Mouse (Mus musculus): ENCODE data around the gene Bcar1.
A peak's percentile ranks its signal among the peaks of the same experiment; 100 is the strongest.

Gene Bcar1

GRCm38 (mm10) chr8:111716603-111717487, 26.8 kb downstream of the Bcar1 start:
- DNase-seq (ENCODE audit: low spot score in 2 of 2) = no peak

DNA sequence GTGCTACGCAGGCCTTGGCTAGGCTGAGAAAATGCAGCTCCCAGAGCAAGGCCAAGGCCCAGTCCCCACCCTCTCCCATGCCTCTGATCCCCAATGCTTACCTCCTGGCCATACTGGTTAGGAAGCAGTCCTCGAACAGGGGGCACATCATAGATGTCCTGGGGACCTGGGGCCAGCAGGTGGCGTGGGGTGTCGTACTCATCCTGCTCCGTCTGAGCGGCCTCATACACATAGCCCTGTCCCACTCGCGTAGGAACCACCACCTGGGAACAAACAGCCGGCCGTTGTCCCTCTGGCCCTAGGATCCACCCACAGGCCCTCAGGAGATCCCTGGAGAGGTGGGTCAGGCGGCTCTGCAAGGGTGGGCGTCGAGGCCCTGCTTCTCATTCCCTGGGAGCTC, 28.1 kb downstream of the Bcar1 start:
- DNase-seq (ENCODE audit: low spot score in 2 of 2) = no peak

DNA sequence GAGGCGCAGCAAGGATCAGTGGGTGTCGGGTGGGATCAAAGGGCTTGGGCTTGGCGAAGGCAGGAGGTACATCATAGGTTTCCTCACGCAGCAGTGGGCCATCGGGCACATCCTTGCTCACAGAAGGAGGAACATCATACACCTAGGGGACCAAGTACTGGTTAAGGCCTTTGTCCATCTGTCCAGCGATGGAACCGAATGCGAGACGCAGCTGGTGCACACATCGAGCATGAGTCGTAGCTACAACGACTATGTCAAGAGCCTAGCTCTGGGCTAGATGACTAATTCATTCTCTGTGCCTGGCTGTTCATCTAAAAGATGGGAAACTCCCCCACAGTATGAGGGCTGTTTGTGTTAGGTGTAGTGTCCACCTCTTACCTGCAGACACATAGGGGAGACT, 29.3 kb downstream of the Bcar1 start:
- DNase-seq (ENCODE audit: low spot score in 2 of 2) = no peak

DNA sequence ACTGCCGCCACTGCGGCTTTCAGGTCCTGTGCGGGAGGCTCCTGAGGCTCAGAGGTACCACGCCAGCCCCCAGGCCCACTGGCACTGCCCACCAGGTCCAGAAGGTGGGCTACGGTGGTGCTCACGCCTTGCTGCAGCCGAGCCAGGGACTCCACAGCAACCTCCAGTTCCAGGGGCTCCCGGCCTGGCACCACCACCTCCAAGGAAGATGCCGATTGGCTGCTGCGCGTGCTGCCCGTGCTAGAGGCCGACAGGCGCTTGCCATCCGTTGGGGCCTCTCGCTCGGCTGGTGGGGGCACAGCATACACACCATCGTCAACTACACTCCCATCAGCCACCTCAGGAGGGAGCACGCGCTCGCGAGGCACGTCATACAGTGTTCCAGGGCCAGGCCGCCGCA, 29.8 kb downstream of the Bcar1 start:
- no peak for DNase-seq (ENCODE audit: low spot score in 2 of 2)

DNA sequence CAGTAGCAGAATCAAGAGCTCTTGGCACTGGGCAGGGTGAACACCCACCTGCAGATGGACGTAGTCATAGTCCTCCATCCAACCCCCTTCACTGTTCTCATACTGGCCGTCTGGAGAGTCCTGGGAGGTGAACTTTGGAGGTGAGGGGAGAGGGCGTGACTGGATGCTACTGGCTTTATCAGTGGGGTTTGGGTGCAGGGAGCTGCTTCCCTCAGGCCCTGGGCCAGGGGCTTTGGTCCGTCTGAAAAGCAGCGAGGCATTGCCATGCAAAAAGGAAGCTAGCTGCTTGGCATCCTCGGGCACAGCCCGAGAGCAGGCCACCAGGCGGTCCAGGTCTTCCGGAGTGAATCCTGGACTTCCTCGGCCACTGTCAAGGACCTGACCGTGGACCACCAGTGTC, 30.3 kb downstream of the Bcar1 start:
- no peak for DNase-seq (ENCODE audit: low spot score in 2 of 2)

GRCm38 (mm10) chr8:111712588-111712987, 31.0 kb downstream of the Bcar1 start:
- peak in 1 of 2 experiments; percentile 68 for DNase-seq (ENCODE audit: low spot score in 2 of 2)

- no peak for DNase-seq (ENCODE audit: low spot score in 2 of 2)
Measured at GRCm38 (mm10) chr8:111712135-111712534, 31.5 kb downstream of the Bcar1 start.

GRCm38 (mm10) chr8:111710777-111711485, 32.7 kb downstream of the Bcar1 start:
- no peak for DNase-seq (ENCODE audit: low spot score in 2 of 2)

DNA sequence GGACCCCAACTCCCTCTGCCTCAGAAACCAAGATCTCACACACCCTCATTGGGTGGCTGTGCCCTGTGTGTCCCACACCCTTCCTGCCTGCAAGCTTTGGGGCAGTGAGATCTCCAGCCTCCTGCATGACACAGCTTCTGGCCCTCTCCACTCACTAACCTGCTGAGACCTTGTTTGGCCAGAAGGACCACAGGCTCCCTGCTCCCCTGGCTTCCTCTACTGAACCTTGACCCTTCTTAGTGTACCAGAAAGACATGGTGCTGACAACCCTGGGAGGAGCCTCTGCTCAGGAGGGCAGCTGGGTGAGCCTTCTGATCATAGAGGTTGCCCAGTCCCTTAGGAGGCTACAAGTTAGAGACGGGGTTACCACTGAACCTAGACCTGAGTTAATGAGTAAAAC, 34.4 kb downstream of the Bcar1 start:
- DNase-seq (ENCODE audit: low spot score in 2 of 2) = no peak

DNA sequence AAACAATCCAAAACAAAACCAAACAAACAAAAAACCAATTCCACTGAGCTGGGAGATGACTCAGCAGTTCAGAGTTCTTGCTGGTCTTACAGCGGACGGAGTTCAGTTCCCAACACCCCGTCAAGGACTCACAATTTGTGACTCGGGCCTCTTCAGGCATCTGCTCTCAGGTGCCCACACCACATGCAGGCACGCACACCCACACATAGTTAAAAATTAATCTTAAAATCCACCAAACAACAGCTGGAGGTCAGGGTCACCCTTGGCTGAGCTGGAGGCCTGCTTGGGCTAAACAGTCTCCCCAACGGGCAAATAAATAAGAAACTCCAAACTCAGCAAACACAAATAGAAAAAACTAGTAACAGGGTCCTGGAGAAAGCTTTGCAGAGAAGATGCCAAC, 35.3 kb downstream of the Bcar1 start:
- DNase-seq (ENCODE audit: low spot score in 2 of 2) = no peak

- no peak for DNase-seq (ENCODE audit: low spot score in 2 of 2)
Measured at GRCm38 (mm10) chr8:111705699-111706098, 37.9 kb downstream of the Bcar1 start.

DNA sequence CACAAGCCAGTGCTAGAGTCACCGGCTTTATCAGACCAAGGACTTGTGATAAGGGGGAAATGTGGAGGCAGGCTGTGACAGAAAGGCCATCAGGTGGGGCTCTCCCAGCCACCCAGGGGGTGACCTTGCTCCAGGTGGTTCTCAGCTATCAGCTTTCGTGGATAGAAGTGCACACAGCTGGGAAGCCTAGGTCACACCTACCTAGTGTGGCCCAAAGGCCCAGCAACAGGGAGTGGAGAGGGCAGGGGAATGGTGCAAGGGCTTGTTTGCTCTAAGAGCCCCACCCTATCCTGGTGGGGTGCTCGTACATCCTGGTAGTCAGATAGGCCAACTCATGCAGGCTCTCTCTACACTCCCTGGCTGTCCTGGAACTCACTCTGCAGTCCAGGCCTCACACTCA, 38.4 kb downstream of the Bcar1 start:
- DNase-seq (ENCODE audit: low spot score in 2 of 2) = no peak

DNA sequence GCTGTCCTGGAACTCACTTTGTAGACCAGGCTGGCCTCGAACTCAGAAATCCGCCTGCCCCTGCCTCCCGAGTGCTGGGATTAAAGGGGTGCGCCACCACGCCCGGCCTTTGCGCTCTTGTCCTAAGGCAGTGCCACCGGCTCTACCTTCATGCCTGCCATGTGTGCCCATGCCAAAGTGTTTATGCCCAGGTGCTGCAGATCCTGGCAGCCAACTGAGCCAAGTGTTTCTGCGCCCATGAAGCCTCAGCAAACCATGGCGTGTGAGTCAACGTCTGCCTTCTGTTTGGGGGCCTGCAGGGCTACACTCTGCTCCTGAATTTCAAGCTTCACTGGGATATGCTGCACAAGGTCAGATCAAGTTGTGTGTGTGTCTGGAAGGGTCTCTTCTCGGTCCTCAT, 39.0 kb downstream of the Bcar1 start:
- DNase-seq (ENCODE audit: low spot score in 2 of 2) = no peak

DNA sequence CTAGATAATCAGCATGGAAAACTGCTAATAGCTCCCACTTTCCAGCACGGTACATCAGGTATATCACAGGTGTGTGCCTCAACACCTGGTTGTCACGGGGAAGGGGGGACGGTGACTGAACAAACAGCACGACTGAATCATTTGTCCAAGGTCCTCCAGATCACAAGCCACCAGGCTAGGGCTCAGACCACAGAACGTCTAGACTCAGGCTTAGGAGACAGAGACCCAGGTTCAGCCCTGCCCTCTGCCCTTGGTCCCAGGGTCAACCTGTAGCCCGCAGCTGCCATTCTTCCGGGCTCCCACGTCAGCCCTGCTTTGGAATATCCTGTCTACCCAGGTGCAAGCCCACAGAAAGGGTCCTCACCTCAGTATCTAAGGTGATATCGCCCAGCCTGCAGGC, 42.2 kb downstream of the Bcar1 start:
- DNase-seq (ENCODE audit: low spot score in 2 of 2) = no peak

GRCm38 (mm10) chr8:111700740-111701139, 42.9 kb downstream of the Bcar1 start:
- DNase-seq (ENCODE audit: low spot score in 2 of 2) = no peak

DNA sequence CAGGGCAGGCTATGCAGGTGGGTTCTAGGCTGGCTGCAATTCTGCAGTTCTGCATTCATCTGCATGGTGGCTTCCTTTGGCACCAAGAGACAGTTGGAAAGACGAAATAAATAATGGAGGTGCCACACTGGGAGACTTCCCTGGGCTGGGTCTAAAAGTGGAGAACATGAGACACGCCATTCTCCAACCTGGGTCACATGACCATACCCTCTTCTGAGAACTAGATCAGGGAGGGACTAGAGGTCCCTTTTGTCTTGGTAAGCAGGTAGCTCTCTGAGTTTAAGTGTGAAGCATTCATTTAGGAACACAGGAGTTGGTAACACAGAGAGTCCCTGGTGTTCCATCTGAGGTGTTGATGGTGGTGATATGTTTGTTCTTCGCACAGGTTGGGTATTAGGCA, 43.4 kb downstream of the Bcar1 start:
- DNase-seq (ENCODE audit: low spot score in 2 of 2) = no peak

GRCm38 (mm10) chr8:111699035-111699434, 44.6 kb downstream of the Bcar1 start:
- no peak for DNase-seq (ENCODE audit: low spot score in 2 of 2)

DNA sequence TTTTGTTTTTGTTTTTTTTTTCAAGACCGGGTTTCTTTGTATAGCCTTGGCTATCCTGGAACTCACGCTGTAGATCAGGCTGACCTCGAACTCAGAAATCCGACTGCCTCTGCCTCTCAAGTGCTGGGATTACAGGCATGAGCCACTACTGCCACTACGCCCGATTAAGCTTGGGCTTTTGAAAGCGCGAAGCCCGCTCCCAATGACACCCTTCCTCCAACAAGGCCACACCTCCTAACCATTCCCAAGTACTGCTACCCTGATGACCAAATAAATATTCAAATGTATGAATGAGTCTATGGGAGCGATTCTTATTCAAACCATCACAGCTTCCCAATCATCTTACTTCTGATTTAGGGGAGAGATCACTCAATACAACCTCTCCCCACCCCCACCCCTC, 46.0 kb downstream of the Bcar1 start:
- no peak for DNase-seq (ENCODE audit: low spot score in 2 of 2)

DNA sequence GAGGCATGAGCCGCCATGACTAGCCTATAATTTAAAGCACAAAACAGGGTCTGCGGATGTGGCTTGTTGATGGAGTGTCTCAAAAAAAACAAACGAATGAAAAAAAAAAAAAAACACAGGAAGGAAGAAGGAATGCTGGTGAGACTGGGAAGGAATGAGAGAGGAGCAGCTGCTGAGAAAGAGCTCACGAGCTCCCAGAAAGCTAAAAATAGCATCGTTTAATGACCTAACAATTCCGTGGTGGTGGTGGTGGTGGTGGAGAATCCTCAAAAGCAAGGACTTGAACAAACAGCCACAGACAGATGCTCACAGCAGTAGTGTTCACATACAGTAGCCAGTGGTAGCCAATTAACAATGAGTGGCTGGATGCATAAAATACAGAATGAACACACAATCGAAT, 48.2 kb downstream of the Bcar1 start:
- DNase-seq (ENCODE audit: low spot score in 2 of 2) = no peak

DNA sequence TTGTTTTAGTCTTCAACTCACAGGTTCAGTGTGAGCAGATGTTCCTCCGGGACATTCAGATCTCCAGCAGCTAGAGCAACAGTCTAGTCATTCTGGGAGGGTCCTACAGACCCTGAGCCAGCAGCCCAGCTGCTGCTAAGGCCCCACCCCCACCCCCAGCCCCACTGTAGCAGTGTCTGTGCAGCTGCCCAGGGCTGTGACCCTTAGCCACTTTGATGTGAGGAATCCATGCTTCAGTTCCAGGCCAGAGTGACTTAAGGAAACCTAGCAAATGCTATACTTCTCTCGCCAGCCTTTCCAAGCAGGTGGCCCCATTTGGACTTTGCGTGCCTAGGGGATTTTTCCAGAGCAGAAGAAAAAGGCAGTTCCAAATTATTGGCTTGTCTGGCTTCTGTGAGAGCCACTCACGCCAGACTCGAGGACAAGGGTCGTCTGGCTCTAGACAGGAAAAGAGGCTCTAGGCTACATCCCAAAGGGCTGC, 50.3 kb downstream of the Bcar1 start:
- no peak for DNase-seq (ENCODE audit: low spot score in 2 of 2)

DNA sequence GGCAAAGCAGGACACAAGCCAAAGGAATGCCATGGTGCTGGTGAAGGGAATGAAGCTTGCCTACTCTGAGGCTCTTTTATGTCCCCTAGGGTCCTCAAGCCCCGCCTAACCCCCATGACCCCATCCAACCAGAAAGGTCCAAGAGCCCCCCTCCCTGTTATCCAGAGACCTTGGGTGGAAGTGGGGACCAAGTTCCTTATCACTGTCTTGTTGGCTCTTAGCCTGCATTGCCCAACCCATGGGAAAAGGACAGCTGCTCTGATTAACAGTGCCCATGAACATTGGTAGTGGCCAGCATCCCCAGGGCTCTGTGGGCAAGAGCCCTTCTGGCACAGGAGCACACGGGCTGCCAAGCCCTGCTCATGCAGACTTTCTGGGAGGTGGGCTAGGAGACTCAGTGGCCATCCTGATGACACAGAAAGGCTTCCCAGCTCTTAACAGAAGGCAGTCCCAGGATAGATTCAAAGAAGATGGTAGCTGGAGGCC, 52.6 kb downstream of the Bcar1 start, which contains the start of gene Ctrb1:
Gene Ctrb1, minus strand, starts transcription at position 51 of the 486 bp plus-strand sequence.
- DNase-seq (ENCODE audit: low spot score in 2 of 2) = no peak

DNA sequence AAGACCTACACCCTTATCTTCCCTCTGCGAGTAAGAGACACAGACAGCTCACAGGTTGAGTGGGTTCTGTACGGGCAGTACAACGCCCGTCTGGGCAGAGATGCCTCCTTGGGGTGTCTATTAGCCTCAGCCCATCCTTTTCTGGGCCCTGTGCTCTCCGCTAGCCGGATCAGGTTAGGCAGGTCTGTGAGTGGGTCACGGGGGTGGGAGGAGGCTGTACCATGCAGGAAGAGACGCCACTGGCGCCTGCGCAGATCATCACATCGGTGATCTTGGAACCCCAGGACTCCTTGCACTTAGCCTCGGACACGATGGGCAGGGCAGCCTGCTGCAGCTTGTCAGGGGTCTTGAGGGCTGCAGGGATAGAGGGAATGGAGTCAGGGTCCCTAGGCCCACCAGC, 56.7 kb downstream of the Bcar1 start:
- DNase-seq (ENCODE audit: low spot score in 2 of 2) = no peak

- no peak for DNase-seq (ENCODE audit: low spot score in 2 of 2)
Measured at GRCm38 (mm10) chr8:111682521-111682920, 61.1 kb downstream of the Bcar1 start.
